Mouse (Mus musculus): ENCODE measurements at regions not wholly inside any gene's neighbourhood (a gene's known extent, or its start where the extent isn't known, plus 50 kb on each side); places are given as distances from the start of the nearest gene placed in this dataset.

GRCm38 (mm10) chr9:84295891-84296290, 370.9 kb downstream of the Bckdhb start:
- no peak for DNase-seq (ENCODE audit: low read depth, low spot score)

- DNase-seq (ENCODE audit: low read depth, low spot score) = no peak
Measured at GRCm38 (mm10) chr9:84296456-84296855, 371.5 kb downstream of the Bckdhb start.

GRCm38 (mm10) chr9:84304398-84304797, 379.5 kb downstream of the Bckdhb start:
- no peak for DNase-seq (ENCODE audit: low read depth, low spot score)

- DNase-seq (ENCODE audit: low read depth, low spot score) = no peak
Measured at GRCm38 (mm10) chr9:84318811-84319210, 393.9 kb downstream of the Bckdhb start.

GRCm38 (mm10) chr9:84319338-84319737, 394.4 kb downstream of the Bckdhb start:
- no peak for DNase-seq (ENCODE audit: low read depth, low spot score)

GRCm38 (mm10) chr9:84323145-84323544, 398.2 kb downstream of the Bckdhb start:
- no peak for DNase-seq (ENCODE audit: low read depth, low spot score)

- DNase-seq (ENCODE audit: low read depth, low spot score) = no peak
Measured at GRCm38 (mm10) chr9:84331083-84331602, 406.2 kb downstream of the Bckdhb start.

GRCm38 (mm10) chr9:84343435-84344095, 418.6 kb downstream of the Bckdhb start:
- DNase-seq (ENCODE audit: low read depth, low spot score) = peak; percentile 91

GRCm38 (mm10) chr9:84350223-84350622, 425.3 kb downstream of the Bckdhb start:
- DNase-seq (ENCODE audit: low read depth, low spot score) = no peak

- DNase-seq (ENCODE audit: low read depth, low spot score) = no peak
Measured at GRCm38 (mm10) chr9:84354409-84354808, 429.5 kb downstream of the Bckdhb start.

GRCm38 (mm10) chr9:84356167-84356566, 431.2 kb downstream of the Bckdhb start:
- DNase-seq (ENCODE audit: low read depth, low spot score) = no peak

- DNase-seq (ENCODE audit: low read depth, low spot score) = no peak
Measured at GRCm38 (mm10) chr9:84359879-84360278, 434.9 kb downstream of the Bckdhb start.

- DNase-seq (ENCODE audit: low read depth, low spot score) = no peak
Measured at GRCm38 (mm10) chr9:84360484-84360883, 435.5 kb downstream of the Bckdhb start.

- DNase-seq (ENCODE audit: low read depth, low spot score) = no peak
Measured at GRCm38 (mm10) chr9:84363478-84363877, 438.5 kb downstream of the Bckdhb start.

- DNase-seq (ENCODE audit: low read depth, low spot score) = no peak
Measured at GRCm38 (mm10) chr9:84369200-84369599, 444.3 kb downstream of the Bckdhb start.

GRCm38 (mm10) chr9:84370260-84370659, 445.3 kb downstream of the Bckdhb start:
- no peak for DNase-seq (ENCODE audit: low read depth, low spot score)

GRCm38 (mm10) chr9:84375746-84376145, 450.8 kb downstream of the Bckdhb start:
- DNase-seq (ENCODE audit: low read depth, low spot score) = no peak

- DNase-seq (ENCODE audit: low read depth, low spot score) = no peak
Measured at GRCm38 (mm10) chr9:84376621-84377020, 451.7 kb downstream of the Bckdhb start.

- no peak for DNase-seq (ENCODE audit: low read depth, low spot score)
Measured at GRCm38 (mm10) chr9:84381942-84382341, 457.0 kb downstream of the Bckdhb start.

GRCm38 (mm10) chr9:84389831-84390230, 464.9 kb downstream of the Bckdhb start:
- DNase-seq (ENCODE audit: low read depth, low spot score) = no peak

GRCm38 (mm10) chr9:84394536-84395314, 469.8 kb downstream of the Bckdhb start:
- no peak for DNase-seq (ENCODE audit: low read depth, low spot score)

- DNase-seq (ENCODE audit: low read depth, low spot score) = peak; percentile 38
Measured at GRCm38 (mm10) chr9:84399481-84399880, 474.5 kb downstream of the Bckdhb start.

All from mesoderm, embryonic 11.5 days (tissue).